Mouse (Mus musculus) lung, postnatal 10 days (tissue): ENCODE results near the gene Grk6.
"Not testable (repeated sequence)": the region's sequence is repeated elsewhere in the genome, so short reads cannot be mapped to it uniquely, and the experiment has no call there.

Experiments
- DNase-seq: peaks from one replicate; pipeline ENCODE4 v3.0.0; 2021

Grk6 gene

DNA sequence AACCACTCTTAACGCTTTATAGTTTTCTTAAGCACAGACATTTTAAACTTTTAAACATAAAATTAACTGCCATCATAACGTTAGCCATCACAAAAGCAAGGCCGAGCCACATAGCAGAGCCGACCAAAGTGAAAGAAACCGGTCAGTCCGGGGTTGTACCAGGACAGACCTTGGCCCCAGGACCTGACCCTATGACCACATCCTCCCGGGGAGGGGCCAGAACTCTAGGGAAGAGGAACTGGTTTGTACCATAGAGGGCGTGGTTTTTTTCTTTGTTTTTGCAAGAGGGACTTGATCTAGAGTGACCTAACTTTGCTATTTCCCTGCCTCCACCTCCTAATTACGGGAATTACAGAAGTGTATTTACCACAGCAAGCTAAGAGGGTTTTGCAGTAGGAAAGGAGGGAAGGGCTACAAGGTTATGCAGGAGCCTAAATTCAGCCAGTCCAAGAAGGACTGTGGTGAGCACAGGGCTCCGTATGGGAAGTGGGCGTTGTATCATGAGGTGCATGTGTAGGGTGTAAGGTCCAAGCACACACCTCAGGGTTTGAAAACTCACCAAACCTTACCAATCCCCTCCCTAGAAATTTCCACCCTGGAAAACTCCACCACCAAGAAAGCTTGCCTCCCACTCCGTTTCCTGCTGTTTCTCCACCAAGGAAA, 15.5 kb upstream of the Grk6 start:
- DNase-seq: peak; percentile 85

DNA sequence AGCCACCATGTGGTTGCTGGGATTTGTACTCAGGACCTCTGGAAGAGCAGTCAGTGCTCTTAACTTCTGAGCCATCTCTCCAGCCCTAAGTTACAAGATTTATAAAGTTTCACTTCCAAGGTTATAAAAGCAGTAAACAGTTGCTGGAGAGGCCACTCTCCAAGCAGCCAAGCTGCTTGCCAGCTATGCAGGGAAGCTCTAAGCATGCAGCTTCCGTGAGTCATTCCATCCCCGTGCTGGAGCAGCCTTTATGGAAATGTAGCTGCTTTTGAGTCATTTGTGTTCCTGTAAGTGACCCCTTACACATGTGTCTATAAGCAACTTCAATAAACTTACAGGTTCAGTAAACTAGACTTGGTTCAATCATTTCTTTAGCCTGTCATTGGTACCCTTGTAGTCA, 14.3 kb upstream of the Grk6 start:
- DNase-seq: no peak

DNA sequence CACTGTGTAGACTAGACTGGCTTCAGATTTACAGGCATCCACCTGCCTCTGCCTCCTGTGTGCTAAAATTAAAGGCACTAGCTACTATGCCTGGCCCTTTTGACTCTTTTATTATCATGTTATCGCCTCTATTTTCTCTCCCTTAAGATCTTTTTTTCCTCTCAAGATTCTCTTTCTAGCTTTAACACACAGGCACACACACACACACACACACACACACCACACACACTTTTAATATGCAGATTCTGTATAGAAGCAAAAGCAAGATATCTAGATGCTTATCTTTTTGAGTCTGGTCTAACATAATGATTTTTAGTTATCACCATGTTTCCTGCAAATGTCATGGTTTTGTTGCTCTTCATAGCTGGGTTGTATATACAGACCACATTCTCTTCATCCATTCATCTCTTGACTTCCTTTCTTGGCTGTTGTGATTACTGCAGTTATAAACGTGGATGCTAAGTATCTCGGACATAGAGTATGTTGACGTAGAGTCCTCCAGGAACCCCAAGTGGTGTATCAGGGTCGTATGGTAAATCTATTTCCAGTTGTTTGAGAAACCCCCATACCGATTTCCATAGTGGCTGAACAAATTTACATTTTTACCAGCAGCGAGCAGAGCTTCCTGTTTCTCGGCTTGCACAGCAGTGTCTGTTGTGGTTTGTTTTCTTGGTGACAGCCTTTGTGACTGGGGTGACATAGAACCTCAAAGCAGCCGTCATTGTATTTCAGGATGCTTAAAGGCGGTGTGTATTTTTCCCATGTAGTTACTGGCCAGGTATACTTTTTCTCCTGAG, 12.8 kb upstream of the Grk6 start:
- DNase-seq: no peak

DNA sequence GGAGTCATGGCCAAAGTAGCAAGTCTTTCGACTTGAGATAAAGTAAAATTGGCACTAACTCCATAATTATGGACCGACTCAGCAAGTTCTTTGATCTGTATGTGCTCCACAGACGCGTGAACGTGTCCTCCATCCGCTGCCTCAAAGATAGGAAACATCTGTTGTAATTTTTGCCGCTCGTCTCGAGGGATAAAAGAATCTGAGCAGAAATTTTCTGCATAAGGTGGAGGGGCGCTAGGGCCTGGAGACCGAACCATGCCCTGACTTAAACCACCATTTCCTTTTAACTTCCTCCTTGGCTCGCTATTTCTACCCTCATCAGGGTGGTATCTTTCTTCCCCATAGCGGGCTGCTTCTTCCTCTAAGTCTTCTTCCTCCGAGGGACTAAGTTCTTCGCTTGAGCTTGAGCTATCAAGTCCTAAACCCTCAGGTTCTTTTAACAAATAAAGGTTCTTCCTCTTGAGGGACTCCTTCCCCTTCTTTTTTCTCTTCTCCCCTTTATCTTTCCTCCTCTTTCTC, 7.7 kb upstream of the Grk6 start:
- DNase-seq: not testable (repeated sequence)

DNA sequence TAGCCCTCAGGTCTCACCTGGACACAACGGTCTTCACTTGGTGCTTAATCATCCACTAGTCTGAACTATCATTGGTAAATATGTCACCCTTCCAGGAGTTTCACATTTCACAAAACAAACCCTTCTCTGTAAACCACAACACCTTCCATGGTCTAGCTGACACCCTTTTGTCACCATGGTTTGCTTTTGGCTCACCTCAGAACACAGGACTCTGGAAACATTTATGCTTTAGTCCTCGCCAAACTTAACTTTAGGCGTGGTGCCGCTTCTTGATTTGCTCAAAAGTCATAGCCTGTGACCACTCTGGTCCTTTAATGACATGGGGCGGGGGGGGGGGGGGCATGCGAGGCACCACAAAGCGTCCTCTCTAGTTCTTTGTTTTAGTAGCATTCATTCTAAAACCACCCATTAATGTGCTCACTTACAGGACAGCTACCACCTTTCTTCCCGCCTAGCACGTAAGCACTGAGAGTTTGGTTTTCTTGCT, 1.0 kb upstream of the Grk6 start:
- DNase-seq: peak; percentile 35

DNA sequence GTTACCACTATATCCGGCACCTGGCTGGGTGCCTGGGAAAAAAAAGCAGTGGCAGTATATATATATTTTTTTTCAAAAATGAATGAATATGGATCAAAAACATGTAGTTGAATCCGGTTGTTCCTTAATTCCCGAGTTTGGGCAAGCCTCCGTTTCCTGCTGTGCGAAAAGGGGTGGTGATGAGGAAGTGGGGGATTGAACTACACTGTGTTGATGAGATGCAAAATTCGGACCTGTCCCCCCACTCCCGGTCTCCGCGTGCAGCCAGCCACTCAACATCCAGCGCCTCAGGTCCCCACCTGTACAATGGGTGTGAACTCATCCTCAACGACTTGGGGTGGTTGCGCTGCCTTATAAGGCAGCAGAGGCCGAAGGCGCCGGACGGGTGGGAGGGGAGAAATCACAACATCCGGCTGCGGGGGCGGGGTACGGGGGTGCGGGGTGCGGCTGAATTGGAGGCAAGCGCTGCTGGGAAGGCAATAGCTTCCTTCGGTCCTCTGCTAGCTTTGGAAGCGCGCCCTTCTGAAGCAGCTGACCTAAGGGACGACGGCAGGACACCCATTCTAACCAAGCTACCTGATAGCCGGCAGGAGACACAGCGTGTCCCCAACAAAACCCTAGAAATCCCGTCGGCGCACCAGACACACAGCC, 461 bp upstream of the Grk6 start:
- no peak for DNase-seq

DNA sequence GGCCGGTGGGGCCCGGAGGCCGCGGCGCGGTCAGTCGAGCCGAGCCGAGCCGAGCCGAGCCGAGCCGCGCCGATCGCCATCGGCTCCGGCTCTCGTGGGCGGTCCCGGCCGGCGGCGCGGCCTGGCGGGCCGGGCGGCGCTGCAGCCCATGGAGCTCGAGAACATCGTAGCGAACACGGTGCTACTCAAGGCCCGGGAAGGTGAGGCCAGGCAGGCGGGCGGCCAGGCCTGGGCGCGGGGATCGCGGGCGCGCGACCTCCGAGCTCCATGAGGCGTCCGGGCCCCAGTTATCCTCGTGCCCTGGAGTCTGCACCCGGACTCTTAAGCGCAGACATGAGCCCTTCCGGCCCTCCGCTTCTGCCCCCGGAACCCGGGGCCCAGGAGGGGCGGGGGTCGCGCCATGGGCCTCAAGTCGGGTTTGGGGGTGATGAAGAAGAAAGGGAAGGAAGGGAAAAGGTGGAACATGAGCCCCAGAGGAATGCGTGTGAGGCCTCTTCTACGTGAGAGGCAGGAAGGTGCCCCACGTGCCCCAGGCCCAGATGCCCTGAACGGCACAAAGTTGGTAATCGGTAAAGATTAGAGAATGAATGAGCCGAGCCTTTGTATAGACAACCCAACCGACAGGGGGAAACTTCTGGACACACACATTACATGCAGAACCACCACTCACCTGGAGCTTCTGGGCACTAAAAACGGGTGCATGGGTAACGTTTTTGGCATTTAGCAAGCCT, 654 bp downstream of the Grk6 start:
- no peak for DNase-seq

DNA sequence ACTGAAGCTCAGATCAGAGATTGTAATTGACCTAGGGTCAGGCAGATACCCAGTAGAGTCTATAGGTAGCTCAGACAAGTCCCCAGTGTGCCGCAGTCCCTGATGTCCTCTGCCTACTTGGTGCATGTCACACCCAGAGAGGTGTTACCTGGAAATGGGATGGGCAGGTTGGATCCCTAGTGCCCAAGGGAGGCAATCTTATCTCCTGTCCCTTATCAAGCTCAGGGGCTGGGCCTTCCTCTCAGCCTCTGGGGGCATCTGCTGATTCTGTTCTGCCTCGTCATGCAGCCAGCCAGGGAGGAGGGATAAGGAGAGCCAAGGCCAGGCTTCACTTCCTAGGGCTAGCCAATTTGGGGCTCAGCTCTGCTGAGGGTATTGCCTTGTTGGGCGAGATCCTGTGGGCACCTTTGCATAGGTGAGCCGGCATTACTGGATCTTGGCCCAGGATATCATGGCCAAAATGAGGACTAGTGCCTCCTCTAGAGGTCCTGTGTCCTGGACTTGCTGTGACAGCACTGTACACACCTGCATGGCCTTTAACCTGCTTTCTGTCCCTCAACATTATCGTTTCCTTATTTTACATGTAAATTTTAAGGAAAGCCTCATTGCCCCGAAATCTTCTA, 1.7 kb downstream of the Grk6 start:
- no peak for DNase-seq

DNA sequence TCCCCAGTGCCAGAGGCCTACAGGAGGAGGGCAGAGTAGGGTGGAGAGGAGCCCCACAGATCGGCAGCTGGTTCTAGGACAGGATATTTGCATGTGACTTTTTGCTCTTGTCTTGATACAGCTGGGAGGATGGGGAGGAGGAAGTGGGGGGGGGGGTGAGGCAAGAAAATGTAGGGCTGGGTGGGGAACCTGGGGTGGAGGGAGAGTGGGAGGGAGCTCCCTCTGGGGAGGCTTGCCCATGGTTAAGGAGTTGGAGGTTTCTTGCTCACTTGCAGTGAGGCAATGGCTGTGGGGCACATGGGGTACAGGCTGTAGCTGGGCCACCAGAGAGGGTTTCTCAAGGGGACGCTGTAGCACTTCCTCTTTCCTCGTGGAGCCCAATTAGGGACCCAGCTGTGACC, 2.7 kb downstream of the Grk6 start:
- peak; percentile 37 for DNase-seq

DNA sequence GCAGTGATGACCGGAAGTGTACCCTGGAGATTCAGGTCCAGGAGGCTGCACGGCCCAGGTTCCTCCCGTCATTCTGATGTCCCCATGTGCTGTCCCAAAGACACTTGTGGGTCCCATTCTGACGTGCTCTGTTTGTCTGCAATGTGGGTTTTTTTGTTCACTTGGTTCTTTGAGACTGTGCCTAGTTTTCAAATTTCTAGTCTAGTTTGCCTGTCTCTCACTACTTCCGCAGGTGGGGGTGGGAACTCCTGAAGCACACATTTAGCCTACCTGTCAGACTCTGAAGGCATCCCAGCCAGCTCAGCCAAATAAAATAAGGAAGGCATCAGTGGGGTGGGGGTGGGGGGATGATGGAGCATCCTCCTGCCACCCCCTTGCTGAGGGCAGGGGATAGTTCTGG, 3.3 kb downstream of the Grk6 start:
- DNase-seq: no peak

DNA sequence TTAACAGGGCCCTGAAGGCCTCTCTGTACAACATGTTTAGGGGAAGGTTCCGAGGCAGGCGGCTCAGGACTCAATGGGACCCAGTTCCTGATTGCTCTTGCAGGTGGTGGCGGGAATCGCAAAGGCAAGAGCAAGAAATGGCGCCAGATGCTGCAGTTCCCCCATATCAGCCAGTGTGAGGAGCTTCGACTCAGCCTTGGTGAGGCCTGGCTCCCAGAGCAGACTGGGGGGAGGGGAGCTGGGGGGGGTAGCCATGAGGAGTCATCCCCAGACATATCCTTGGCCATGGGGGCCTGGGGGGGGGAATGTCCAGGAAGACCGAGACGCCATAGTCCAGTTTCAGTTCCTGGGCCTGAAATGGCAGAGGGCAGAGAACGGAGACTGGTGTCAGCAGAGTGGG, 4.3 kb downstream of the Grk6 start:
- no peak for DNase-seq

DNA sequence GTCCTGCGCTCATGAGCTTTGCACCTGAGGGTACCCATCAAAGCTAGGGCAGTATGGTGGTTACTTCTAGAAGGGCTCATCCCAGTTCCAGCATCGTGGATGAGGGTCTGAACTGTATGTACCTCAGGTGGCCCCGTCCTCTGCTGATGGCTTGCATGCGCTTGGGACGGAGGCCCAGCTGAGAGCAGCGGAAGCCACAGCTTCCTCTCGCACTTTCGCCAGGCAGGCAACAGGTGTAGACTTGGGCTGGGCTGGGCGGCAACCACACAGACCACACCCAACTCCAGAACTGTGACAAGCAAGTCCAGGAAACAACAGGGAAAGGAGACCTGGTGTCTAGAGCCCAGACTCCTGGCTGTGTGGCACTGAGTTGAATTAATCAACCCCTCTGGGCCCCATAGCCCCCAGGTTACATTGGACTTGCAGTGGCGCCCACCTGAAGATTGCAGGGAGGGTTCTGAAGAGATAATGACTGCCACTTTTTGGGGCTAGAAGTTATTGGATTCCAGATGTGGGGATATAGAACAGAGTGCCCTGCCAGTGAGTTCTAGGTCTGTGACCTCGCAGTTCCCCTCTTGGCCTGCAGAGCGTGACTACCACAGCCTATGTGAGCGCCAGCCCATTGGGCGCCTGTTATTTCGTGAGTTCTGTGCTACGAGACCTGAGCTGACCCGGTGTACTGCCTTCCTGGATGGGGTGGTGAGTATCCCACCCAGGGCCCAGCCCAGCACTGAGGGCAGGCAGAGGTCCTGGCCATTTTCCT, 5.0 kb downstream of the Grk6 start:
- DNase-seq: no peak

DNA sequence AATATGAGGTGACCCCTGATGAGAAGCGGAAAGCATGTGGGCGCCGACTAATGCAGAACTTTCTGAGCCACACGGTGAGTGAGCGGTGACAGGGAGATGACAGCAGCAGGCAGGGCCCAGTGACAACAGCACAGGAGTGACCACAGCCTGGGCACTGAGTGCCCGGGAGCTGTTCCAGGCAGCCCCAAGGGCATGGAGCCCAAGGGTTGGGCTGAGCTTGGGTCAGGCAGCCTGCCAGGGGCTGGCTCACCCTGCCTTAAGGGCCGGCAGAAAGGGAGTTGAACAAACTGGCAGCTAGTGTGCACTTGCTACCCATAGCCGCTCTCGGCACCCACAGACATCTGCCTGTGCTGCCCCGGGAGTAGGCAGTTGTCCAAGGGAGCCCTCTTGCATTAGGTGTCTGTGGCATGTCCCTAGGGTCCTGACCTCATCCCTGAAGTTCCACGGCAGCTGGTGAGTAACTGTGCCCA, 5.7 kb downstream of the Grk6 start:
- DNase-seq: no peak

DNA sequence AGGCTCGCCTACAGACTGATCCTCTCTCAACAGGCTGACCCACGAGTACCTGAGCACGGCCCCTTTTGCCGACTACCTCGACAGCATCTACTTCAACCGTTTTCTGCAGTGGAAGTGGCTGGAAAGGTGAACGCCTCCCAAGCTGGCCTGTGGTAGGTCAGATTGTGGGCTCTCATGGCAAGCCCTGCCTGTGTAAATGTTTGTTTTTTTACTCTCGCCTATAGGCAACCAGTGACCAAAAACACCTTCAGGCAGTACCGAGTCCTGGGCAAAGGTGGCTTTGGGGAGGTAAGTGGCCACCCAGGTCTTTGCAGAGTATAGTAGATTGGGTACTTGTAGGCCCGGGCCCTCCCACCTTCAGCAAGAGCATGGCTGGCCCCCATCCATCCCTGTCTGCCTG, 6.4 kb downstream of the Grk6 start:
- no peak for DNase-seq

DNA sequence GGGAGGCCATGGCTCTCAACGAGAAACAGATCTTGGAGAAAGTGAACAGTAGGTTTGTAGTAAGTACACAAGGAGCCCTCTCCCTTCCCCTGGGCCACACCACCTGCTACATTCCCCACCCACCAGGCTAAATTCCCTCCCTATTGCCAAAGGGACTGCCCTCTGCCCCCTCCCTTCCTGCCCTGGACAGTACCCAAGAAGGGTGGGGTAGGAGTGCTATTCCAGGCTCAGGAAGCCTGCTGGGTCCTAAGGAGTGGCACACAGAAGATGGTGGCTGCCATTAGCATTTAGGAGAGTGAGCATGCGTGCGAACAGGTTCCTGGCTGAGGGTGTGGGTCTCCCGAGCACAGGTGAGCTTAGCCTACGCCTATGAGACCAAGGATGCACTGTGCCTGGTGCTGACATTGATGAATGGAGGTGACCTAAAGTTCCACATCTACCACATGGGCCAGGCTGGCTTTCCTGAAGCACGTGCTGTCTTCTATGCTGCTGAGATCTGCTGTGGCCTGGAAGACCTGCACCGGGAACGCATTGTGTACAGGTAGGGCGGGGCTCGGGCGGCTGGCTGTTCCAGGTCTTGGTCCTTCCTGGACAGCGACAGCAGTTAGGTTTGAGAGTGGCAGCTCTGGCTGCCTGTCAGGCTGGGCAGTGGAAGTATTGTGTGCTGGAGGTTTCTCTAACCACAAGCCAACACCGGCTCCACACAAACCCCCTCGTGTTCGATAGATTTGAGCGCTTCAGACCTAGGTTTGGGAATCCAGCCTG, 7.1 kb downstream of the Grk6 start:
- DNase-seq: peak; percentile 69

DNA sequence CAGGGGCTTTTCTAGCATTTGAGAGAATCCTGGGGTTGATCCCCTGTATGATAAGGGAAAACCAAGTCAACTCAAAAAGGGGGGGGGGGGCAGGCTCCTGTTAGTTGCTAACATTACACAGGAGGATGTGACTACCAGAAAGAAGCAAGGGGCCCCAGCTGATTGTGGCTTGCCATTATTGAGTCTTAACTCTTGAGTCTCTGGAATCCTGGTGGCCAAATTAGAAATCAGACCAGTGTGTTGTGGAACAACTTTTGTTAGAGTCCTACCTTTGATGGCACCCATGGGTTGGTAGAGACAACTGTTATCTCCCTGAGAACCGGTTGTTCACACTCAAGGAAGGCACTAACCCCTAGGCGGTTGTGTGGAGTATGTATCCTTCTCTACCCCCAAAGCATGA, 18.1 kb downstream of the Grk6 start:
- no peak for DNase-seq

DNA sequence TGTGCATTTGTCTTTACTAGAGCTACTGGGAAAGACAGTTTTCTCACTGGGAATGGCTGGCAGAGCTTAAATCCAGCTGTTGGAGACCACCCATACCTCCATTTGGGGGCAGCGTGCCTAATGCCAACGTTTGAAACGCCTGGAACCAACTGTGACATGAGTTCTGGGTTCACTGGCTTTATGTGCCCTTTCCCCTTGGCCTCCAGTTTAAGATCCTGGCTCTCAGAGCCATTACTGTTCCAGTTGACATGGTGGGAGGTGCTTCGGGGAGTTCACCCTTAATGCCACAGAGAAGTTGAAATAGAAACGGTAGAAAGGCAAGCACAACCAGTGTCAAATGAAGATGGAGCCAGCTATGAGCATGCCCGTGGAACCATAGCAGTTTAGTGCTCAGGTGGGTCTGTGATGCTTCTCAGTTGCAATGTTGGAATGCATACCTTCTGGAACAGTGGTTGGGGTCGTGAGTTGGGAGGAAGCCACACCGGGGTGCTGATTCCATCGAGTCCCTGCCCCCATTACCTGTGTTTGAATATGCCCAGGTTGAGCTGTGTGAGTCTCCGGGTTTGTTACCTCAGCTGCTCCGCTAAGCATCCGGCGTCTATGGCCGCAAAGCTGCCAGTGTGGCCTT, 18.6 kb downstream of the Grk6 start:
- DNase-seq: no peak

DNA sequence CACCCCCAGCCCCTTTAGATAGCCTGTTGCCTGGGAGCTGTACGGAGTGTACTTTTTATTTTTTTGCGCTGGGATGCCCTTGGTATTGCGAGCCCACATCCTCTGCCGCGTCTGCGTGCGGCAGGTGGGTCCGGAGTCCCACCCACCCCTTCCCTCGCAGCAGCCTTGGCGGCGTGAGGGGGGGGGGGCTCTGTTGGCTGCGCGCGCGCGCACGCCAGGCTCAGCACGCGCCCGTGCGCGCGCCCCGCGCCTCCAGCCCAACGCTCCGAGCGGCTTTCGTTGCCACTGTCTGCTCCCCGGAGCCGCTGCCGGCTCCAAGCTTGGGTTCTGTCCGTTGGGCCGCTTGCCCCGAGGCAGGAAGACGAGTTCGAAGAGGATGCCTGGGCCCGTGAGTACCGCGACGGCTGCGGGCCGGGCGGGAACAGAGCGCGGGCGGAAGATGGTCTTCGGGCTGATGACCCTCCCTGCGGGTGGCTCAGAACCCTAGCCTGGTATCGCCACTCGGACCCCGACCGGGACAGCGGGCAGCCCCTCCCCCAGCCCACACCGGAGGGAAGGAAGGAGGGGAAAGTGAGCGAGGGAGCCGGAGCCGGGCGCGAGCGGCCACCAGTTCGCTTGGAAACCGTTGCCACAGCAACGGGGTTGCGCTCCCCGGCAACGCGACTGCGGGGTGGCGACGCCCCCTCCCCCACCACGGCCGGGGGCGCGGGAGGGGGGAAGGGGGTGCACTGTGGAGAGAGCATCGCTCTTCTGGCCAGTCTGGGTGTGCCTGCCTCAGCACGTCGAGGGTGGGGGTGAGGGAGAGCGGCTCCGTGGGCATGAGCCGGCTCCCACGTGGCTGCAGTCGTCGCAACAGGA, 19.4 kb downstream of the Grk6 start, which contains the start of gene Prr7:
Prr7 (plus strand) TSS at position 241 of the 858 bp plus-strand sequence.
- peak; percentile 49 for DNase-seq

DNA sequence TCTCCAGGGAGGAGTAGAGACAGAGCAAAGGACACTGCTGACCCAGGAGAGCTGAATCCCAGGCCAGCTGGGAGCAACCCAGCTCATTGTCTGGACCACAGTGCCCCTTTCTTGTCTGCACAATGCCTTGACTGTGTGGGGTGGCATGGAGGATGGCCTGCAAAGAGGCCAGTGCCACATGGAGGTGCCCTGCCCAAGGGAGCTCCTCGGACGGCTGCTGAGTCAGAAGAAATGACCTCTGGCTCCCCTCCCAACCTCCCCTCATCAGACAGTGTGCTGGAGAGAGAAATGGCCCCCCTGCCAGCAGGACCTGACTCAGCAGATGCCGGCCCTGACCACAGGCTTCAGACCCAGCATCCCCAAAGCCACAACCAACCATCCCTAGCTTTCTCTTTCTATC, 20.3 kb downstream of the Grk6 start:
- no peak for DNase-seq
